Mouse (Mus musculus) hindbrain, embryonic 14.5 days (tissue): ENCODE measurements around the gene Mgat4a. TPM values are rescaled to one million over a fixed set of nuclear protein-coding genes. Genes with fewer than 3 reads are reported as not detected.

Experiments used
- ATAC-seq: fragments of 200-750 bp; cut with Nextera tagmentation; 2 replicates; pipeline ENCODE4 v1.8.0; 2017; ENCODE audit warnings: moderate number of reproducible peaks, mild to moderate bottlenecking, moderate TSS enrichment, moderate library complexity; ENCODE audit not compliant: low FRiP score
- DNase-seq: peaks from one replicate; pipeline ENCODE4 v3.0.0-alpha.2; 2015; ENCODE audit warnings: low spot score
- H3K27ac ChIP-seq: fragments of 300-500 bp; sonication (generic); 2 replicates; pipeline ENCODE4 v1.5.1; 2014; ENCODE audit warnings: mild to moderate bottlenecking, moderate library complexity
- H3K27me3 ChIP-seq: fragments of 300-500 bp; sonication (generic); 2 replicates; pipeline ENCODE4 v1.6.1; 2014; ENCODE audit warnings: mild to moderate bottlenecking, low read length, mixed read lengths; ENCODE audit not compliant: control insufficient read depth, insufficient read depth
- H3K36me3 ChIP-seq: fragments of 300-500 bp; sonication (generic); replicated peaks from 2 replicates; pipeline ENCODE4 v1.6.1; 2014; ENCODE audit not compliant: control insufficient read depth, insufficient read depth
- H3K4me1 ChIP-seq: fragments of 300-500 bp; sonication (generic); replicated peaks from 2 replicates; pipeline ENCODE4 v1.6.1; 2014; ENCODE audit warnings: antibody characterized with exemption, low read length, mixed read lengths; ENCODE audit not compliant: control insufficient read depth, insufficient read depth
- H3K4me2 ChIP-seq: fragments of 300-500 bp; sonication (generic); replicated peaks from 2 replicates; pipeline ENCODE4 v1.6.1; 2014; ENCODE audit warnings: mild to moderate bottlenecking, moderate library complexity
- H3K4me3 ChIP-seq: fragments of 300-500 bp; sonication (generic); replicated peaks from 2 replicates; pipeline ENCODE4 v1.5.1; 2014; ENCODE audit warnings: mild to moderate bottlenecking, low read length
- H3K9ac ChIP-seq: fragments of 300-500 bp; sonication (generic); 2 replicates; pipeline ENCODE4 v1.6.1; 2014
- H3K9me3 ChIP-seq: fragments of 300-500 bp; sonication (generic); 2 replicates; pipeline ENCODE4 v1.6.1; 2016; ENCODE audit warnings: low read length; ENCODE audit not compliant: control insufficient read depth
- WGBS: fragments of 180-500 bp; shearing (Covaris S2); extraction: QIAGEN DNeasy Blood & Tissue Kit; methylation state at CpG from one replicate; pipeline ENCODE4 v1.1.7; 2014; 5-methylcytosine and 5-hydroxymethylcytosine counted together
- polyA plus RNA-seq: library from polyadenylated mRNA; unstranded; fragments of >200 nt; fragmentation: Nextera tagmentation; extraction: Ambion mirVana; gene quantifications from 2 replicates; pipeline ENCODE4 v1.2.1, GENCODE M21; 2014

Mgat4a gene
- polyA plus RNA-seq, 1 experiment from 2014 or later = 11.0 TPM

GRCm38 (mm10) chr1:37478416-37478815 is 62.4 kb downstream of the Mgat4a start:
- Histone ChIP-seq H3K9me3 (no peaks in the 10 kb centered on the region), H3K4me2 (no peak overlapping the region), H3K27ac (no peak overlapping the region), H3K36me3 (no peaks in the 10 kb centered on the region), H3K27me3 (no peaks in the 10 kb centered on the region), H3K4me1 (no peaks in the 10 kb centered on the region), H3K4me3 (no peak overlapping the region), H3K9ac (no peak overlapping the region)
- 85% methylated on average over 7 of the region's 7 CpGs for WGBS
- ATAC-seq (no peak), DNase-seq (no peak)

DNA sequence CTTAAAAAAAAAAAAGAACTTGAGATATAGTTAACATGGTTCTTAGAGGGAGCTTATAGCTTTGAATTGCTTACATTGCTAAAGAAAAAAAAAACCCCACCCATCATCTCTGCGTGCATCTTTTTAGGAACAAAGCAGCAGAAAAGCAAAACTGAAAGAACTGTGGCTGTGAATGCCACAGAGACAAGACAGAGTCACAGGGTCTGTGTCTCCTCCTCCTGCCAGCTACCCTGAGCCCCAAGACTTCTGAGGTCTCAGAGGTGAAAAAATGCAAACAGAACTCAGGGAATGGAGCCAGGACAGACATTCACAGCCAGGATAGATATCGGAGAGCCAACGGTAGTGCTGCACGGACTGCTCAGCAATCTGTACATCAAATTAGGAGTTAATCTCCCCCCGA is 62.9 kb downstream of the Mgat4a start:
- no peaks in the 10 kb centered on the region for H3K9me3 ChIP-seq
- no peak for ATAC-seq
- H3K9ac ChIP-seq = no peak overlapping the region
- H3K4me3 ChIP-seq = no peak overlapping the region
- H3K27ac ChIP-seq = no peak overlapping the region
- no peak for DNase-seq
- H3K36me3 ChIP-seq = no peaks in the 10 kb centered on the region
- 74% methylated on average over 5 of the region's 5 CpGs for WGBS
- H3K4me2 ChIP-seq = no peak overlapping the region
- H3K27me3 ChIP-seq = no peaks in the 10 kb centered on the region
- no peaks in the 10 kb centered on the region for H3K4me1 ChIP-seq

DNA sequence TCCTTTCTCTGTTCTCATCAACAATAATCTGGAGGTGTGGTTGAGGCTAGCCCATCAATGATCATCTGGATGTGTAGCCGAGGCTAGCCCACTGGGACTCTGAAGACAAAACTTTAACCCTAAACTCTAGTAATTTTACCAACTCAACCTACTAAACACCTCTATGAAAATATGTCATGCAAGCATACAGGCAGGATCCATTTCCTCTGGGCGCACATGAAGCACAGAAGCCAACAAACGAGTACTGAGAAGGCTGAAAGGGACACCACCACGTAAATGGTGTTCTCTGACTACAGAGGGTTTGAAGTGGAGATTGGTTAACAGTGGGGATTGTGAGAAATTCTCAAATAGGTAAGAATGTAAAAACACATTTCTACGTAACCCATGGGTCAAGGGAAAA is 63.6 kb downstream of the Mgat4a start:
- 94% methylated on average over 5 of the region's 5 CpGs for WGBS
- H3K27me3 ChIP-seq = no peaks in the 10 kb centered on the region
- H3K4me2 ChIP-seq = no peak overlapping the region
- H3K4me3 ChIP-seq = no peak overlapping the region
- no peak for DNase-seq
- no peaks in the 10 kb centered on the region for H3K4me1 ChIP-seq
- H3K27ac ChIP-seq = no peak overlapping the region
- no peaks in the 10 kb centered on the region for H3K36me3 ChIP-seq
- H3K9ac ChIP-seq = no peak overlapping the region
- no peaks in the 10 kb centered on the region for H3K9me3 ChIP-seq
- ATAC-seq = no peak

DNA sequence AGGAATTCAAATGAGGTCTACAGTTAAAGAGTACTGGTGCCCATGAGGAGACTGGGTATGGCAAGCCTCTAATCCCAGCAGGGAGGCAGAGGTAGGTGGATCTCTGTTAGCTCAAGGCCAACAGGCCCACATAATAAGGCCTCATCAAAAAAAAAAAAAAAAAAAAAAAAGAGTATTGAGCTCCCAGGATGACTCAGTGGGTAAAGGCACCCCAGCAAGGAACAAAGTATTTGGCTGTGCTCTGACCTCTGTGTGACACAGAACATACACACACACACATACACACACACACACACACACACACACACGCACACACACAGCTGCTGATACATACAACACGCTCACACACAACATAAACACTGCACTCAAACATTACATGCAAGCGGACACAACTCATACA is 65.5 kb downstream of the Mgat4a start:
- H3K4me2 ChIP-seq = no peak overlapping the region
- H3K9ac ChIP-seq = no peak overlapping the region
- WGBS = 93% methylated on average over 3 of the region's 3 CpGs

DNA sequence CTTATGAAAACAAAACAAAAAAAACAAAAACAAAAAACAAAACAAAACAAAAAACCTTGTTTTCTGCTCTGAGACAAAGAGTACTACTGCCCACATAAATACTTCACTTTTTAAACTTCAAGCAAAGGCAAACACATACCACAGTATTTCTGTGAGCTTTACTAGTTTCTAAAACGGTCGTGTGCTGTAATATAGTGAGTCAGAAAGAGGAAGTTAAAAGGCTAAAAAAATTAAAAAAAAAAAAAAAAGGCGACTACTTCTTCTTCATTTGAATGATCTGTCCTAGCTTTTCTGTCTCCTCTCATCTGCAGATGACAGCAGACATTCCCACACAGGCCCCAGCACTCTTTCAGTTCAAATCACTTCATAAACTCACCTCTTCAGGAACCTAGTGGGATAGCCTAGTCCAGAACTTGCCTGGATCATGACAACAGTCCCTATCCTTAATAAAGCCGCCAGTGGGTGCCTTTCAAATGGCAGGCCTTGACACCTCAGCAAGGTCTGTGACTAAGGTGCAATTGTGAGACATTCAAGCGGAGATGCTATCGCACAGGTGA is 66.1 kb downstream of the Mgat4a start:
- Histone ChIP-seq H3K36me3 (no peaks in the 10 kb centered on the region), H3K9ac (no peak overlapping the region), H3K4me3 (no peak overlapping the region), H3K27ac (no peak overlapping the region), H3K4me1 (no peaks in the 10 kb centered on the region), H3K4me2 (no peak overlapping the region), H3K27me3 (no peaks in the 10 kb centered on the region), H3K9me3 (no peaks in the 10 kb centered on the region)
- ATAC-seq = no peak
- no peak for DNase-seq
- WGBS = 93% methylated on average over 6 of the region's 6 CpGs

More for the DNA sequence above, 65.5 kb downstream of the Mgat4a start:
- DNase-seq (no peak), ATAC-seq (no peak)
- Histone ChIP-seq H3K27me3 (no peaks in the 10 kb centered on the region), H3K9me3 (no peaks in the 10 kb centered on the region), H3K4me3 (no peak overlapping the region), H3K4me1 (no peaks in the 10 kb centered on the region), H3K36me3 (no peaks in the 10 kb centered on the region), H3K27ac (no peak overlapping the region)

- Histone ChIP-seq H3K4me2 (no peak overlapping the region), H3K4me3 (no peak overlapping the region), H3K36me3 (no peaks in the 10 kb centered on the region), H3K27ac (no peak overlapping the region), H3K27me3 (no peaks in the 10 kb centered on the region), H3K9ac (no peak overlapping the region), H3K9me3 (no peaks in the 10 kb centered on the region), H3K4me1 (no peaks in the 10 kb centered on the region)
- no peak for ATAC-seq
- no peak for DNase-seq
- WGBS = 79% methylated on average over 8 of the region's 8 CpGs
Observed at GRCm38 (mm10) chr1:37474046-37474445, 66.8 kb downstream of the Mgat4a start.

GRCm38 (mm10) chr1:37473251-37473650 is 67.6 kb downstream of the Mgat4a start:
- H3K27me3 ChIP-seq = no peaks in the 10 kb centered on the region
- no peaks in the 10 kb centered on the region for H3K4me1 ChIP-seq
- WGBS = 87% methylated on average over 10 of the region's 10 CpGs
- no peak overlapping the region for H3K9ac ChIP-seq
- no peaks in the 10 kb centered on the region for H3K36me3 ChIP-seq
- no peaks in the 10 kb centered on the region for H3K9me3 ChIP-seq
- DNase-seq (no peak), ATAC-seq (no peak)
- H3K4me2 ChIP-seq = no peak overlapping the region
- no peak overlapping the region for H3K27ac ChIP-seq
- H3K4me3 ChIP-seq = no peak overlapping the region

DNA sequence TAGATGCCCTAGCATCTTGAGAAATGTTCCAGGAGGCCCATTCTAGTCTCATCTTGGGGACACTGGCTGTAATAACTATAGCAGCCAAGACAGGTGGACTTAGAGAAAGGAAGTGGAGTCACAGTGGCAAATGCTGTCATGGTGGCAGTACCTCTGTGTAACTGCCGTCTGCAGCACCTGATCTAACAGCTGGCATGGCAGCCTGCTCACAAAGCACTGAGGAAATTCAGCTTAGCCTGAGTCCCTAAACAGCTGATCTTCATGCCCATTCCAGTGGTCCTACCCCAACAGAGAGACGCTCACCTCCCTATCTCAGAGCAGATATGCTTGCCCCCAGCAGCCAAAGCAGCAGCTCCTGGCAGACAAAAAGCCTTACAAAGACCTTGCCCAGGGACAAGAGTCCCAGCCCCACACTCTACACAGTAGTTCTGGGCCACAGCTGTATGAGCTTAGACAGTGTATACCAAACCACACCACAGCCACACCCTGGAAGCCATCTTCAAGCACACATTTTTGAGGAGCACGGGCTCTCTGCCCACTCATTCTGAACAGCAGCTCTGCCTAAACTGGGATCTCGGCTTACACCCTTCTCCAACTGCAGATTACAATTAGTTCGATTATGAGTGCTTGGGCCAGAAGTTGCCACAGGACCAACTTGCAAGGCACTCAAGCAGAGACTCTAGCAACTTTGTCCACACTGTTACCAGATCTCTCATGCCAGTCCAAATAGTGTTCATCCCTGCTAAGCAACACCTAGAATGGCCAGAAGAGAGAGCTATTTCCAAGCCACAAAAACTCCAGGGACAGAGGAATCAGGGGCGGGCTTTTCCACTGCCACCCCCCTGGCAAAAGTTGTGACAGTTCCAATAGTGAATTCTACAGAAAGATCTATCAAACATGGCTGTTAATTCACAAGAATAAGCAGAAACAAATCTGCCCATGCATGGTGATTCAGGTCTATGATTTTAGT is 69.4 kb downstream of the Mgat4a start:
- H3K27me3 ChIP-seq = no peaks in the 10 kb centered on the region

GRCm38 (mm10) chr1:37469007-37469406 is 71.8 kb downstream of the Mgat4a start:
- Histone ChIP-seq H3K27me3 (no peaks in the 10 kb centered on the region), H3K4me1 (no peaks in the 10 kb centered on the region), H3K4me2 (no peak overlapping the region), H3K9ac (no peak overlapping the region), H3K36me3 (no peaks in the 10 kb centered on the region), H3K9me3 (no peaks in the 10 kb centered on the region), H3K4me3 (no peak overlapping the region), H3K27ac (no peak overlapping the region)
- 94% methylated on average over 5 of the region's 5 CpGs for WGBS
- ATAC-seq (no peak), DNase-seq (no peak)

More for the DNA sequence above, 69.4 kb downstream of the Mgat4a start:
- Histone ChIP-seq H3K36me3 (no peaks in the 10 kb centered on the region), H3K27ac (no peak overlapping the region), H3K4me1 (no peaks in the 10 kb centered on the region), H3K4me3 (no peak overlapping the region), H3K4me2 (no peak overlapping the region), H3K9me3 (no peaks in the 10 kb centered on the region), H3K9ac (no peak overlapping the region)
- DNase-seq (no peak), ATAC-seq (no peak)
- 84% methylated on average over 6 of the region's 6 CpGs for WGBS
